Mouse (Mus musculus) heart, embryonic 14.5 days (tissue): Measurements from ENCODE around the gene Mynn. TPM values are rescaled to one million over a fixed set of nuclear protein-coding genes. Genes with fewer than 3 reads are reported as not detected.

Experiments
- polyA plus RNA-seq: library from polyadenylated mRNA; unstranded; fragments of >200 nt; fragmentation: Nextera tagmentation; extraction: Ambion mirVana; gene quantifications from 2 replicates; pipeline ENCODE4 v1.2.1, GENCODE M21; 2014

The Mynn gene
- polyA plus RNA-seq, 1 experiment from 2014 or later: 25.9 TPM

Other genes starting within 250 kb of the Mynn start
- 23.0 and 24.1 TPM in 2 replicates for gene Mecom, start 54.1 kb upstream of the Mynn start, polyA plus RNA-seq
- not detected in 2 replicates for gene Actrt3, start 2.1 kb upstream of the Mynn start, polyA plus RNA-seq
- gene Lrriq4, start 42.4 kb downstream of the Mynn start, polyA plus RNA-seq: 0.11 TPM in 1 of 2 replicates, not detected in the other
- gene Lrrc34, start 45.8 kb downstream of the Mynn start, polyA plus RNA-seq: 0.27 and 0.68 TPM in 2 replicates
- gene Lrrc31, start 97.8 kb downstream of the Mynn start, polyA plus RNA-seq: not detected in 2 replicates
- gene Samd7, start 144.2 kb downstream of the Mynn start, polyA plus RNA-seq: not detected in 2 replicates
- 68.7 and 72.3 TPM in 2 replicates for gene Sec62, start 190.8 kb downstream of the Mynn start, polyA plus RNA-seq